Mouse (Mus musculus) testis, adult 2 months (tissue): ENCODE measurements around the gene Fam71e1.

ENCODE experiments used
- CTCF ChIP-seq: fragments of 200-500 bp; IDR thresholded peaks from 2 replicates; pipeline ENCODE4 v1.5.1; 2012; ENCODE audit warnings: low read depth, mild to moderate bottlenecking, inconsistent platforms, low read length, moderate library complexity; ENCODE audit not compliant: control insufficient read depth, insufficient read depth, insufficient replicate concordance
- POLR2A ChIP-seq: fragments of 200-500 bp; IDR thresholded peaks from 2 replicates; pipeline ENCODE4 v1.6.1; 2012; ENCODE audit warnings: low read depth, mild to moderate bottlenecking, inconsistent platforms, low read length, moderate library complexity; ENCODE audit not compliant: control insufficient read depth

DNA sequence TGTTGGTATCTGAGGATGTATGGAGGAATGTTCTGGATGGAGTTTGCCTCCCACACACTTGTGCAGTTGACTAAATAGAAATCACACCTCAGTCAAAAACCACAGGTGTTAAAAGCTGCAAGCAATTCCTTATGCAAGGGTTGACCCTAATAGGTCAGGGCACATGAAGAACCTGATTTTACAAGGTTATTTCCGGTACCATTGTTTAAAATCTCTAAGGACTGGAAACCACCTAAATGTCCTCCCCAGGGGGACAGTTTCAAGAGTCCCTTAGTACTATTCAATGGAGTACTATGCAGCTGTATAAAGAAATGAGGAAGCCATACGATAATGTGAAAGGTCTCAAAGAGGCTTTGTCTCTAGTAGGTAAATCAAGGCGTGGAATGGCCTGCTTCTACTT lies 49.9 kb downstream of the Fam71e1 start:
- no peak for TF ChIP-seq CTCF
- no peak for TF ChIP-seq POLR2A
